ENCODE assay signal across 8 mouse cellular contexts in genomic region chr17:47484241-47484921, GRCm38 (mm10). TPM values are rescaled to one million over a fixed set of nuclear protein-coding genes. Genes with fewer than 3 reads are reported as not detected.
DNase-seq lines count a peak whose midpoint lies in the region; ATAC-seq and TF ChIP-seq lines count a peak whose summit lies in the region.

No protein-coding gene starts in this region.

- no peak overlapping the region for H3K4me2 ChIP-seq in hindbrain, embryonic 15.5 days
- peak overlapping the region; percentile 9; the same call in 1 of the 2 replicates for H3K4me2 ChIP-seq in liver, embryonic 14.5 days (ENCODE audit: low read depth)

- H3K4me3 ChIP-seq in G1E (ENCODE audit: low read depth, low read length): no peak overlapping the region; the same call in 1 of the 2 replicates
- no peak overlapping the region for H3K4me3 ChIP-seq in hindbrain, embryonic 15.5 days
- H3K4me3 ChIP-seq in liver, embryonic 14.5 days (ENCODE audit: insufficient read depth in 1 of 2, low read depth in 2 of 2, low read length in 2 of 2): no peak overlapping the region
- no peak overlapping the region for H3K4me3 ChIP-seq in gastrocnemius, adult 2 months

- H3K9ac ChIP-seq in hindbrain, embryonic 15.5 days: no peak overlapping the region
- H3K9ac ChIP-seq in liver, embryonic 14.5 days (replicated peaks): no peak overlapping the region

- 0 out of 2 replicates have a peak, but pooled peaks cover 2% of the 10 kb centered on the region for H3K9me3 ChIP-seq in G1E (replicated peaks)
- H3K9me3 ChIP-seq in hindbrain, embryonic 15.5 days: no peaks in the 10 kb centered on the region
- no peaks in the 10 kb centered on the region for H3K9me3 ChIP-seq in liver, embryonic 14.5 days (ENCODE audit: control insufficient read depth, low read length)

- intact Hi-C loops in gastrocnemius, adult 2 months (cut with DNase I): loop anchor here (5.0 kb wide), 1 partner anchor 97 kb away; the partner anchor contains the start of gene Guca1b

- H3K36me3 ChIP-seq in G1E (replicated peaks): peaks cover 27% of the 10 kb centered on the region
- H3K36me3 ChIP-seq in hindbrain, embryonic 15.5 days: peaks cover 4% of the 10 kb centered on the region; the same call in 1 of the 2 replicates
- H3K36me3 ChIP-seq in liver, embryonic 14.5 days (replicated peaks; ENCODE audit: control insufficient read depth, insufficient read depth, low read depth): peaks cover 10% of the 10 kb centered on the region

- no peak for TF ChIP-seq EP300 in liver, embryonic 14.5 days (IDR thresholded peaks at IDR 0.05; ENCODE audit: low read depth)

- DNase-seq in 416B (ENCODE audit: low read depth) (peak; percentile 66), G1E (ENCODE audit: low spot score) (peak; percentile 52)
- DNase-seq in liver, embryonic 14.5 days (ENCODE audit: low read depth in 3 of 3, low spot score in 3 of 3): peak in 1 of 3 experiments; percentile 40
- DNase-seq in retina, postnatal 1 day: peak; percentile 59
- no peak for DNase-seq in cerebellum, postnatal 14 days
- DNase-seq in frontal cortex, postnatal 36 days (ENCODE audit: low spot score in 2 of 2): no peak
- no peak for DNase-seq in gastrocnemius, adult 2 months

- 9% methylated on average over 1 of the region's 1 CpGs for WGBS in hindbrain, embryonic 15.5 days
- WGBS in liver, embryonic 14.5 days (ENCODE audit: insufficient replicate concordance): 13% methylated on average over 1 of the region's 1 CpGs

- no peak overlapping the region for H3K27ac ChIP-seq in hindbrain, embryonic 15.5 days (replicated peaks)
- peak overlapping the region; percentile 47 for H3K27ac ChIP-seq in liver, embryonic 14.5 days
- H3K27ac ChIP-seq in gastrocnemius, adult 2 months: no peak overlapping the region

- peaks cover 32% of the 10 kb centered on the region for H3K4me1 ChIP-seq in G1E (ENCODE audit: insufficient read depth, low read depth, low read length)
- no peaks in the 10 kb centered on the region for H3K4me1 ChIP-seq in hindbrain, embryonic 15.5 days (replicated peaks)
- peaks cover 4 to 19% of the 10 kb centered on the region in 2 experiments for H3K4me1 ChIP-seq in liver, embryonic 14.5 days (replicated peaks; ENCODE audit: control insufficient read depth in 2 of 2, insufficient read depth in 2 of 2, low read length in 1 of 2)

- peaks cover 10% of the 10 kb centered on the region; the same call in 1 of the 2 replicates for H3K27me3 ChIP-seq in G1E (ENCODE audit: insufficient read depth, low read length)
- no peaks in the 10 kb centered on the region for H3K27me3 ChIP-seq in hindbrain, embryonic 15.5 days
- no peaks in the 10 kb centered on the region for H3K27me3 ChIP-seq in liver, embryonic 14.5 days (ENCODE audit: control insufficient read depth, insufficient read depth, low read length)

- no peak for TF ChIP-seq CTCF in G1E (IDR thresholded peaks at IDR 0.05; ENCODE audit: low read depth, low read length)
- no peak for TF ChIP-seq CTCF in liver, embryonic 14.5 days (IDR thresholded peaks at IDR 0.05; ENCODE audit: low read depth)
- TF ChIP-seq CTCF in gastrocnemius, adult 2 months (IDR thresholded peaks at IDR 0.05): no peak

- peak; percentile 43 for ATAC-seq in G1E (ENCODE audit: extremely low read depth, insufficient number of reproducible peaks, low FRiP score, poor library complexity, severe bottlenecking)
- peak; percentile 61; the same call in 1 of the 2 replicates for ATAC-seq in hindbrain, embryonic 15.5 days (ENCODE audit: low FRiP score, low read depth)
- ATAC-seq in liver, embryonic 14.5 days (ENCODE audit: insufficient read depth): peak; percentile 59

RNA-seq across cellular contexts. Expression of gene Taf8, which starts 17.7 kb away (rescaled TPM):
- total RNA-seq in G1E (2014; fragmentation: Nextera tagmentation): 29.1 and 31.1 TPM in 2 replicates
- 39.8 and 47.0 TPM in 2 replicates for total RNA-seq in G1E (2017)
- 22.3 and 22.4 TPM in 2 replicates for polyA plus RNA-seq in G1E (2012)
- polyA plus RNA-seq in hindbrain, embryonic 15.5 days (2015; fragmentation: Nextera tagmentation; extraction: Ambion mirVana): 21.0 and 22.5 TPM in 2 replicates
- polyA plus RNA-seq in liver, embryonic 14.5 days (2012; rRNA removed): 13.8 and 15.5 TPM in 2 replicates
- polyA plus RNA-seq in liver, embryonic 14.5 days (2014; fragmentation: Nextera tagmentation; extraction: Ambion mirVana): 10.4 and 11.8 TPM in 2 replicates
- 10 to 100 TPM; 13.0 to 14.1 TPM for total RNA-seq in gastrocnemius, adult 2 months (2021)

RNA-seq across cellular contexts. Expression of gene Ccnd3, which starts 20.5 kb away (rescaled TPM):
- 229 and 238 TPM in 2 replicates for total RNA-seq in G1E (2014; fragmentation: Nextera tagmentation)
- total RNA-seq in G1E (2017): 134 and 143 TPM in 2 replicates
- polyA plus RNA-seq in G1E (2012): 426 and 439 TPM in 2 replicates
- polyA plus RNA-seq in hindbrain, embryonic 15.5 days (2015; fragmentation: Nextera tagmentation; extraction: Ambion mirVana): 88.8 and 91.0 TPM in 2 replicates
- 195 and 227 TPM in 2 replicates for polyA plus RNA-seq in liver, embryonic 14.5 days (2012; rRNA removed)
- 379 and 451 TPM in 2 replicates for polyA plus RNA-seq in liver, embryonic 14.5 days (2014; fragmentation: Nextera tagmentation; extraction: Ambion mirVana)
- total RNA-seq in gastrocnemius, adult 2 months (2021): 10 to 100 TPM; 18.7 to 25.8 TPM

RNA-seq across cellular contexts. Expression of gene 1700001C19Rik, which starts 47.2 kb away (rescaled TPM):
- total RNA-seq in G1E (2014; fragmentation: Nextera tagmentation) (not detected in 2 replicates), G1E (2017) (0.17 TPM in 1 of 2 replicates, not detected in the other)
- polyA plus RNA-seq in G1E (2012): not detected in 2 replicates
- 0.47 and 0.74 TPM in 2 replicates for polyA plus RNA-seq in hindbrain, embryonic 15.5 days (2015; fragmentation: Nextera tagmentation; extraction: Ambion mirVana)
- polyA plus RNA-seq in liver, embryonic 14.5 days (2012; rRNA removed): 0.89 and 0.93 TPM in 2 replicates
- 1.1 and 1.2 TPM in 2 replicates for polyA plus RNA-seq in liver, embryonic 14.5 days (2014; fragmentation: Nextera tagmentation; extraction: Ambion mirVana)
- not detected for total RNA-seq in gastrocnemius, adult 2 months (2021)

RNA-seq across cellular contexts. Expression of gene AI661453, which starts 48.0 kb away (rescaled TPM):
- total RNA-seq in G1E (2014; fragmentation: Nextera tagmentation) (not detected in 2 replicates), G1E (2017) (under 0.01 and 0.06 TPM in 2 replicates)
- 0.02 and 0.03 TPM in 2 replicates for polyA plus RNA-seq in G1E (2012)
- 0.10 and 0.47 TPM in 2 replicates for polyA plus RNA-seq in hindbrain, embryonic 15.5 days (2015; fragmentation: Nextera tagmentation; extraction: Ambion mirVana)
- 0.44 and 0.56 TPM in 2 replicates for polyA plus RNA-seq in liver, embryonic 14.5 days (2012; rRNA removed)
- polyA plus RNA-seq in liver, embryonic 14.5 days (2014; fragmentation: Nextera tagmentation; extraction: Ambion mirVana): 0.42 and 0.56 TPM in 2 replicates
- under 1 TPM; 0.23 to 0.45 TPM for total RNA-seq in gastrocnemius, adult 2 months (2021)

Comparison
In these comparisons a context has a peak if more than half of its experiments do, and no peak if none do; other contexts are left out.
1. DNase-seq: peak in 416B (single experiment), G1E (single experiment) and retina, postnatal 1 day (single experiment); none in cerebellum, postnatal 14 days (0 of 2), frontal cortex, postnatal 36 days (0 of 2) and gastrocnemius, adult 2 months (single experiment).
2. Peak in every context shown above with its lines, with median percentiles within 50 percentile points of each other: ATAC-seq.